Mouse (Mus musculus) embryonic facial prominence, embryonic 10.5 days (tissue): ENCODE results near the gene Irf6. TPM values are rescaled to one million over a fixed set of nuclear protein-coding genes. Genes with fewer than 3 reads are reported as not detected.

Source experiments
- DNase-seq: peaks from one replicate; pipeline ENCODE4 v3.0.0-alpha.2; 2017; ENCODE audit warnings: low spot score
- H3K27ac ChIP-seq: fragments of 300-500 bp; sonication (generic); replicated peaks from 2 replicates; pipeline ENCODE4 v1.5.1; 2016; ENCODE audit warnings: mild to moderate bottlenecking
- H3K27me3 ChIP-seq: fragments of 300-500 bp; sonication (generic); replicated peaks from 2 replicates; pipeline ENCODE4 v1.6.1; 2016; ENCODE audit warnings: low read depth, mild to moderate bottlenecking; ENCODE audit not compliant: poor library complexity, severe bottlenecking
- H3K36me3 ChIP-seq: fragments of 300-500 bp; sonication (generic); replicated peaks from 2 replicates; pipeline ENCODE4 v1.6.1; 2016; ENCODE audit warnings: mild to moderate bottlenecking, moderate library complexity
- H3K4me1 ChIP-seq: fragments of 300-500 bp; sonication (generic); 2 replicates; pipeline ENCODE4 v1.6.1; 2016
- H3K4me3 ChIP-seq: fragments of 300-500 bp; sonication (generic); 2 replicates; pipeline ENCODE4 v1.5.1; 2016; ENCODE audit warnings: mild to moderate bottlenecking, moderate library complexity
- H3K9me3 ChIP-seq: fragments of 300-500 bp; sonication (generic); 2 replicates; pipeline ENCODE4 v1.6.1; 2016; ENCODE audit warnings: mild to moderate bottlenecking
- WGBS: fragments of 180-500 bp; shearing (Covaris S2); methylation state at CpG from one replicate; pipeline ENCODE4 v1.1.7; 2016; 5-methylcytosine and 5-hydroxymethylcytosine counted together
- polyA plus RNA-seq: library from polyadenylated mRNA; unstranded; fragments of >200 nt; fragmentation: Nextera tagmentation; extraction: Ambion mirVana; gene quantifications from 2 replicates; pipeline ENCODE4 v1.2.1, GENCODE M21; 2016

Gene Irf6
- polyA plus RNA-seq, 1 experiment from 2014 or later = 11.1 TPM

DNA sequence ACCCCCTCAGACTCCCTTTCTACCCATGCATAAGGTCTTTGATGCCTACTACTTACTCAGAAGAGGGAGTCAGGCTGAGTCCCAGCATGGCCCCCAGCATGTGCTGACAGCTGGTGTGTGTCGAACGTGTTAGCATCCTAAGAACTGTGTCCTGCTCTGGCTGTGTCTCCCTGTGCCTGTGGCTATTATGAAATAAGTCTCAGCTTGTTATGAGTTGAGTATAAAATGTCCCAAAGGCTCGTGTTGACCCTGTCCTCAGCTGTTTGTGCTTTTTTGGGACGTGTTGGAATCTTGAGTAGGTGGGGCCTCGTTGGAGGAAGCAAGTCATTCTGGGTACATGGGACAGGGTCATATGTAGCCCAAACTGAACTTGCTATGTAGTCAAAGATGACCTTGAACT lies 61.1 kb downstream of the Irf6 start:
- Histone ChIP-seq H3K9me3 (no peaks in the 10 kb centered on the region), H3K36me3 (no peaks in the 10 kb centered on the region), H3K4me1 (no peaks in the 10 kb centered on the region), H3K27me3 (no peaks in the 10 kb centered on the region), H3K27ac (no peak overlapping the region), H3K4me3 (no peak overlapping the region)
- 79% methylated on average over 5 of the region's 5 CpGs for WGBS
- DNase-seq = no peak

DNA sequence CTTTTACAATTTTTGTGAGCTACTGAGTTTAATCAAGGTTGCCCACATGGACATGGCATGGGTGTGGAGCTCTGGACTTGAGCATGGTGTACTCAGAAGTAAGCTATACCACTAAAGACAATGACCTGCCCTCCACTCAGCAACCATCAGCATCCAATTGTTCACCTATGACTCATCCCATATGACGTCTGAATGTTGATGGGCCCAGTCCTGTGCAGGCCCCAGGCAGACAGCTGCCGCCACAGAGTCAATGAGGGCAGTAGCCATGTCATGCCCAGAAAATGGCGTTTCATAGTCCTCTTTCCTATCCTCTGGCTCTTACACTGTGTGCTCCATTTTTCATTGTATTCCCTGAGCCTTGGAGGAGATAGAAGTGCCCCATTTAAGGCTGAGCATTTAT lies 63.1 kb downstream of the Irf6 start:
- H3K27me3 ChIP-seq = no peaks in the 10 kb centered on the region
- no peak overlapping the region for H3K4me3 ChIP-seq
- DNase-seq = no peak
- H3K4me1 ChIP-seq = no peaks in the 10 kb centered on the region
- no peaks in the 10 kb centered on the region for H3K36me3 ChIP-seq
- H3K9me3 ChIP-seq = no peaks in the 10 kb centered on the region
- H3K27ac ChIP-seq = no peak overlapping the region
- WGBS = 76% methylated on average over 3 of the region's 3 CpGs

DNA sequence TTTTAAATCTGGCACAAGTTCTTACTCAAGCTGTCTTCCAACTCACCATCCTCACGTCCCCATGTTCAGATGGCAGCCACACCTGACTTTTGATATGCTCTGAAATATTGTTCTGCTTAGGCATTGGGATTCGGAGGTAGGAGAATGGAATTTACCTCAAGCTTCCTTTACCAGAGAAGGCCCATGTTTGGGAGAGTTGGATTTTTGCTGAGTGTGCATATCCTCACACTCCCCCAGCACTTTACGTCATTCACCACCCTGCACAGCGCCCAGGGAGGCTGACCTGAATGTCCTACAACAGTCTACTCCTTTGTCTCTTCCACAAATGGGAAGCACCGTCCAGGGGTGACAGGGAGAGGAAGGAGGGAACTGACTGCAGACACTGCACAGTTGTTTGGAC lies 67.5 kb downstream of the Irf6 start:
- no peak overlapping the region for H3K27ac ChIP-seq
- H3K36me3 ChIP-seq = no peaks in the 10 kb centered on the region
- H3K4me3 ChIP-seq = no peak overlapping the region
- no peaks in the 10 kb centered on the region for H3K9me3 ChIP-seq
- no peaks in the 10 kb centered on the region for H3K27me3 ChIP-seq
- H3K4me1 ChIP-seq = peaks cover 4% of the 10 kb centered on the region
- no peak for DNase-seq
- WGBS = 73% methylated on average over 5 of the region's 5 CpGs

Other genes with a start within 250 kb of the Irf6 start
- 4.2 and 4.3 TPM in 2 replicates for gene Syt14, start 117.3 kb upstream of the Irf6 start, polyA plus RNA-seq
- gene Diexf, start 22.8 kb upstream of the Irf6 start, polyA plus RNA-seq = 10.2 and 10.6 TPM in 2 replicates
- 16.4 and 18.0 TPM in 2 replicates for gene A130010J15Rik, start 14.9 kb downstream of the Irf6 start, polyA plus RNA-seq
- 0.71 and 0.88 TPM in 2 replicates for gene Traf3ip3, start 48.6 kb downstream of the Irf6 start, polyA plus RNA-seq
- gene Lamb3, start 54.6 kb downstream of the Irf6 start, polyA plus RNA-seq = 0.31 and 0.66 TPM in 2 replicates
- 0.41 TPM in 1 of 2 replicates, not detected in the other for gene Hsd11b1, start 111.0 kb downstream of the Irf6 start, polyA plus RNA-seq
- gene G0s2, start 120.1 kb downstream of the Irf6 start, polyA plus RNA-seq = 7.0 and 7.7 TPM in 2 replicates
- 15.6 and 17.5 TPM in 2 replicates for gene Camk1g, start 217.2 kb downstream of the Irf6 start, polyA plus RNA-seq